Mouse (Mus musculus) liver, embryonic 11.5 days (tissue): ENCODE data around the gene Reln. TPM values are rescaled to one million over a fixed set of nuclear protein-coding genes. Genes with fewer than 3 reads are reported as not detected.

ENCODE experiments used
- ATAC-seq: fragments of 200-750 bp; cut with Nextera tagmentation; replicated peaks from 2 replicates; pipeline ENCODE4 v1.8.0; 2017; ENCODE audit warnings: moderate number of reproducible peaks, mild to moderate bottlenecking, moderate TSS enrichment, moderate library complexity; ENCODE audit not compliant: low FRiP score
- DNase-seq: peaks from one replicate; pipeline ENCODE4 v3.0.0-alpha.2; 2017; ENCODE audit warnings: low spot score
- H3K27ac ChIP-seq: fragments of 300-500 bp; sonication (generic); 2 replicates; pipeline ENCODE4 v1.5.1; 2014; ENCODE audit warnings: mild to moderate bottlenecking, low read depth, low read length, control low read depth
- H3K27me3 ChIP-seq: fragments of 300-500 bp; sonication (generic); replicated peaks from 2 replicates; pipeline ENCODE4 v1.6.1; 2014; ENCODE audit warnings: low read length, mixed read lengths; ENCODE audit not compliant: control insufficient read depth, insufficient read depth
- H3K36me3 ChIP-seq: fragments of 300-500 bp; sonication (generic); 2 replicates; pipeline ENCODE4 v1.6.1; 2014; ENCODE audit warnings: mild to moderate bottlenecking, low read length, moderate library complexity, mixed read lengths; ENCODE audit not compliant: control insufficient read depth, insufficient read depth
- H3K4me1 ChIP-seq: fragments of 300-500 bp; sonication (generic); replicated peaks from 2 replicates; pipeline ENCODE4 v1.6.1; 2014; ENCODE audit warnings: low read length, mixed read lengths; ENCODE audit not compliant: control insufficient read depth, insufficient read depth
- H3K4me2 ChIP-seq: fragments of 300-500 bp; sonication (generic); 2 replicates; pipeline ENCODE4 v1.6.1; 2014; ENCODE audit warnings: mild to moderate bottlenecking, control low read depth, moderate library complexity
- H3K4me3 ChIP-seq: fragments of 300-500 bp; sonication (generic); 2 replicates; pipeline ENCODE4 v1.5.1; 2014; ENCODE audit warnings: low read depth, low read length, control low read depth
- H3K9ac ChIP-seq: fragments of 300-500 bp; sonication (generic); 2 replicates; pipeline ENCODE4 v1.6.1; 2014; ENCODE audit warnings: low read depth, low read length, control low read depth
- H3K9me3 ChIP-seq: fragments of 300-500 bp; sonication (generic); 2 replicates; pipeline ENCODE4 v1.6.1; 2016; ENCODE audit warnings: low read length, inconsistent platforms, mixed read lengths; ENCODE audit not compliant: control insufficient read depth
- WGBS: fragments of 180-500 bp; shearing (Covaris S2); extraction: QIAGEN DNeasy Blood & Tissue Kit; methylation state at CpG from one replicate; pipeline ENCODE4 v1.1.7; 2014; 5-methylcytosine and 5-hydroxymethylcytosine counted together
- polyA plus RNA-seq: library from polyadenylated mRNA; unstranded; fragments of >200 nt; fragmentation: Nextera tagmentation; extraction: Ambion mirVana; gene quantifications from 2 replicates; pipeline ENCODE4 v1.2.1, GENCODE M21; 2014

Gene Reln
- polyA plus RNA-seq = 56.2 and 61.7 TPM in 2 replicates

DNA sequence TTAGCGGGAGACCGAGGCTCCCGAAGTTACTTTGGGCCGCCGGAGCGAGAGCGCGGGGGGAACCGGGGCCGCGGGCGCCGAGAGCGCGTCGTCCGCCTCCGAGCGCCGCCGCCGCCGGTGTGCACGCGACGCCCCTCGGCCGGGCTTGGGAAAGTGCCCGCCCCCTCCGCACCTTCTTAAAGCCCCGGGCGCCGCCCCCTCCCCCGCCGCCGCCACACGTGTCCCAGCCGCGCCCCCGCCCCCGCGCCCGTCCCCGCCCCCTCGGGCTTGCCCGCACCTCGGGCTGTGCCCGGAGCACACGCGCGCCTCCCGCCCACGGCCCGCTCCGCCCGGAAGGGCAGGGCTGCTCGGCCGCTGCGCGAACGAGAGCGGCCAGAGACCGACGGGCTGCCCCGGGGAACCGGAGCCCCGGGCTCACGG is at the start of gene Reln:
Gene Reln, minus strand, starts transcription at position 147 of the 420 bp plus-strand sequence.
- peak; percentile 66 for DNase-seq
- ATAC-seq = peak; percentile 46
- Histone ChIP-seq H3K4me3 (peak within 1 kb of the TSS; percentile 71), H3K9me3 (no peaks in the 10 kb centered on the region), H3K27ac (peak within 1 kb of the TSS; percentile 66), H3K4me1 (peaks cover 34% of the 10 kb centered on the region), H3K4me2 (peak within 1 kb of the TSS; percentile 75), H3K27me3 (peaks cover 57% of the 10 kb centered on the region), H3K9ac (peak within 1 kb of the TSS; percentile 70), H3K36me3 (no peaks in the 10 kb centered on the region)
- WGBS = under 1% methylated on average over 48 of the region's 68 CpGs

DNA sequence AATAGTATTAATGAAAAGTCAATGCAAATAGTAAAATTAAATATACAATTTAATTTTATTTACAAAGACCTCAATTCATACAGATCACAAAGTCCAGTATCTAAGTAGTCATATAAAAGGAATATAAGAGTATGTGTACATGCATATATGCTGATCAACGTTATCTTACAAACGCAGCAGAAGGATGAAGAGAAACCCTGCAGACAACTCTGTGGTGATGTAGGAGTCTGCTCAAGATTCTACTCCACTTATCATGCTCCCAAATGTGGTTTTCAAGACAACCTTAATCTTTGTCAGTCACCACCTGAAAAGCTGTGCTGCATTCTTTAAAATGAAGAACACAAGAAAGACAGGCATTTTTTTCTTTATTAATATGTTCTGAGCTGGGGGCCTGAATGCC is 44.0 kb upstream of the Reln start:
- no peak overlapping the region for H3K4me2 ChIP-seq
- WGBS = 74% methylated on average over 2 of the region's 2 CpGs
- H3K27ac ChIP-seq = no peak overlapping the region
- no peaks in the 10 kb centered on the region for H3K36me3 ChIP-seq
- ATAC-seq (no peak), DNase-seq (no peak)
- H3K27me3 ChIP-seq = no peaks in the 10 kb centered on the region
- no peak overlapping the region for H3K4me3 ChIP-seq
- no peaks in the 10 kb centered on the region for H3K4me1 ChIP-seq
- no peaks in the 10 kb centered on the region for H3K9me3 ChIP-seq
- H3K9ac ChIP-seq = no peak overlapping the region

GRCm38 (mm10) chr5:22360510-22360909 is 16.0 kb upstream of the Reln start:
- ATAC-seq (no peak), DNase-seq (no peak)
- Histone ChIP-seq H3K4me3 (no peak overlapping the region), H3K4me2 (no peak overlapping the region), H3K36me3 (no peaks in the 10 kb centered on the region), H3K9ac (no peak overlapping the region), H3K9me3 (no peaks in the 10 kb centered on the region), H3K27ac (no peak overlapping the region), H3K27me3 (no peaks in the 10 kb centered on the region), H3K4me1 (no peaks in the 10 kb centered on the region)
- 73% methylated on average over 9 of the region's 9 CpGs for WGBS

DNA sequence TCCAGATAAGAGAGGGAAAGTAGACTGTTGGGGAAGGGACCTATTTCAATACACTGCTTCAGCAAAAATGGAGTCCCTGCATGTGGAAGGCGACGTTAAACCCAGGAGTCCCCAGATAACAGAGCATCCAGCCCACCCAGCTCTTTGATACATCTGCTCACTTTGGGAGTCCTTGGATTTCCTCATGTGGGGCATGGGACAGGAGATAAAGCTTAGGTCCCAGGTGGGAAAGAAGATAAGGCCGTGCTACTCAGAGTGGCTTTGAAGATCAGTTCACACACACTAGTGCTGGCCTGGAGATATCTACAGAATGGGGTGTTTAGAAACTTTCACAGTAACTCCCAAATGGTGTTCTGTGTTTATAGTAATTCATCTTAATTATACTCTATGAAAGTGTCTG is 3.9 kb upstream of the Reln start:
- peaks cover 35% of the 10 kb centered on the region for H3K4me1 ChIP-seq

DNA sequence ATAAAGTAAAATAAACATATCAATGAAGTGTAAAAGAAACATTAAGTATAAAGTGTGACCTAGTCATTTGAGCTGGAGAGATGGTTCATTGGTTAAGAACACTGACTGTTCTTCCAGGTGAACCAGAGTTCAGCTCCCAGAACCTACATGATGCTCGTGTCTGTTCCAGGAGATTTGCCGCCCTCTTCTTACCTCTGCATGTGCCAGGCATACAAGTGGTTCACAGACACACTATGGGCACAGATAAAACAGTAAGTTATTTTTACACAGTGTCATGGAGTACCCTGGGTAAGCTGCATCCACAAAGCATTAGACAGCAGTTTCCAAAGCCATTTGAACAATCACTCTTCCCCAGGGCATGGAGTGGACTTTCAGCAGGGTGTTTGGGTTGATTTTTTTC is 3.2 kb upstream of the Reln start:
- peaks cover 35% of the 10 kb centered on the region for H3K4me1 ChIP-seq
- DNase-seq = no peak
- no peak overlapping the region for H3K9ac ChIP-seq
- peak overlapping the region; percentile 51 for H3K27ac ChIP-seq
- WGBS = 68% methylated on average over 2 of the region's 2 CpGs
- no peak; the same call in 1 of the 2 replicates for ATAC-seq
- no peak overlapping the region for H3K4me2 ChIP-seq
- H3K27me3 ChIP-seq = peaks cover 44% of the 10 kb centered on the region
- no peaks in the 10 kb centered on the region for H3K36me3 ChIP-seq
- no peaks in the 10 kb centered on the region for H3K9me3 ChIP-seq
- H3K4me3 ChIP-seq = no peak overlapping the region

More for the DNA sequence above, 3.9 kb upstream of the Reln start:
- no peaks in the 10 kb centered on the region for H3K9me3 ChIP-seq
- peak overlapping the region; percentile 27 for H3K4me2 ChIP-seq
- 13% methylated on average over 3 of the region's 3 CpGs for WGBS
- peak overlapping the region; percentile 51; the same call in 1 of the 2 replicates for H3K27ac ChIP-seq
- no peak overlapping the region for H3K9ac ChIP-seq
- no peaks in the 10 kb centered on the region for H3K36me3 ChIP-seq
- no peak overlapping the region for H3K4me3 ChIP-seq
- H3K27me3 ChIP-seq = peaks cover 38% of the 10 kb centered on the region
- DNase-seq (no peak), ATAC-seq (peak; percentile 97)

DNA sequence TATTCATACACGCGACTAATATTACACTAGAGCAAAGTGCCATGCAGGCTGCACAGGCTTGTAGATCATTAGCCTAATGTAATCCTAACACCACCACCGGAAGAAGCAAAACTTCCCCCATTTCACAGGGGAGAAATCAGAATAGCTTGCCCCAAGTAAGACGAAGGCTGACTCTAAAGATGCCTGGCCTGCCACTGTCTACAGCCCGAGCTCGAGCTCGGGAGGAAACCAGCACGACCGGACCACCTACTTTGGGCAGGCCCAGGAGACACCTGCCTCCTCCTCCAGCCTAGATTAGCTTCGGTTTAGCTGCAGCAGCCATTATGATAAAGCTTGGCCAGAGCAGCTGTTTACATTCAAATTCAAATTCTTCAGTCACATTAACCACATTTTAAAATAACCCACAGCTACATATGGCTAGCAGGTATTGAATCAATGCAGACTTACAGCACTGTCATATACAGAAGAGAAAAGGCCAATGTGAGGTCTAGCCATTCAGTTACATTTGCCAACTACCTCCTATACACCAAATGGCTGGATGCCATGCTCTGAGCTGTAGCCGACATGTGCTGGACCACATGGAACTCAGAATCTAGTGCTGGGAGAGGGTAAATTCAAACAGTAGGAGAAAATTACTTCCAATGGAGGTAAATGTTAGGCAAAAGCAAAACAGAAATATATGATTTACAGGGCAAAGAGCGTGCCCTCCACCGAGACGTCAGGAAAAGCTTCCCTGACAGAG is 1.6 kb upstream of the Reln start:
- H3K4me3 ChIP-seq = 0 out of 2 replicates have a peak overlapping the region, but pooled peaks have one; percentile 5
- WGBS = 35% methylated on average over 14 of the region's 14 CpGs
- H3K4me2 ChIP-seq = peak overlapping the region; percentile 75
- peak overlapping the region; percentile 45; the same call in 1 of the 2 replicates for H3K27ac ChIP-seq
- DNase-seq = no peak
- no peaks in the 10 kb centered on the region for H3K36me3 ChIP-seq
- ATAC-seq = no peak
- H3K4me1 ChIP-seq = peaks cover 35% of the 10 kb centered on the region
- peaks cover 52% of the 10 kb centered on the region for H3K27me3 ChIP-seq
- 0 out of 2 replicates have a peak overlapping the region, but pooled peaks have one; percentile 14 for H3K9ac ChIP-seq
- H3K9me3 ChIP-seq = no peaks in the 10 kb centered on the region

- WGBS = 1% methylated on average over 56 of the region's 58 CpGs
- peak overlapping the region; percentile 66 for H3K27ac ChIP-seq
- H3K4me1 ChIP-seq = peaks cover 35% of the 10 kb centered on the region
These were observed 612 bp upstream of the Reln start for GRCm38 (mm10) chr5:22344976-22345651.

DNA sequence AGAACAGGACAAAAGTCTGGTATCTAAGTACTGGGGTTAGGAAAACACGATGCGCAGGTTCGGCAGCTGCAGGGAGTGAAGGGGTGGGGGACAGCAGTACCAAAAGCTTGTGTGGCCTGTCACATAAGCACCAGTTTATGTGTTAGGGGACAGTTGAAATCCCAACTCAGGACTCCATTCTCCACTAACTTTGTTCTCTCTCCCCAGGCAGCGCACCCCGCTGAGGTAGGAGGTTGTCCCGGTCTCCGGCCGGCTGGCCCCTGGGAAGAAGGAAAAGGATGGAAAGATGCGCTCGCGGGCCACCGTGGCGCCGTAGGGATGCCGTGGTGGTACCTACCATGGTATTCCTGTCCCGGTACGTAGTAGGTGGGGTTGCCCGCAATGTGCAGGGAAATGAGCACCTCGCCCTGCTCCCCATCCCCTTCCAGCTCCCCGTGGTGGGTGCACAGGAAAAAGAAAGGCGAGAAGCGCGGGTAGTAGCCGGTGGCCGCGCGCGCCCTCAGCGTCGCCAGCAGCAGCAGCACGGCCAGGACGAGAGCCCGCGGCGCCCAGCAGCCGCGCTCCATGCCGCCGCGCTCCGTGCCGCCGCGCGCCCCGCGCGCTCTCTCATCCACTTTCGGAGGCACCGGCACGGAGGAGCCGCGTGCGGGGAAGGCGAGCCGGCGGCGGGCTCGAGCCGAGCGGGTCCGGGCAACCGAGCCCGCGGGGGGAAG is 503 bp downstream of the Reln start:
- Histone ChIP-seq H3K27me3 (peaks cover 57% of the 10 kb centered on the region), H3K9me3 (no peaks in the 10 kb centered on the region), H3K4me2 (peak overlapping the region; percentile 75), H3K4me3 (peak overlapping the region; percentile 71), H3K9ac (peak overlapping the region; percentile 67), H3K4me1 (peaks cover 28% of the 10 kb centered on the region), H3K27ac (peak overlapping the region; percentile 11), H3K36me3 (no peaks in the 10 kb centered on the region)
- ATAC-seq (no peak), DNase-seq (peak; percentile 64)
- WGBS = 1% methylated on average over 62 of the region's 65 CpGs

More at GRCm38 (mm10) chr5:22344976-22345651, 612 bp upstream of the Reln start:
- Histone ChIP-seq H3K9ac (peak overlapping the region; percentile 70), H3K36me3 (no peaks in the 10 kb centered on the region), H3K9me3 (no peaks in the 10 kb centered on the region), H3K4me3 (peak overlapping the region; percentile 71), H3K27me3 (peaks cover 57% of the 10 kb centered on the region), H3K4me2 (peak overlapping the region; percentile 75)
- no peak for ATAC-seq
- no peak for DNase-seq
